Mouse (Mus musculus): ENCODE results near the gene Prss40.

GRCm38 (mm10) chr1:34513068-34513467 lies 47.7 kb downstream of the Prss40 start:
- TF ChIP-seq POLR2A (IDR thresholded peaks at IDR 0.05; ENCODE audit: control insufficient read depth, extremely low read depth, insufficient read depth, low read length, poor library complexity) (no peak), CTCF (IDR thresholded peaks at IDR 0.05; ENCODE audit: borderline replicate concordance, control insufficient read depth, extremely low read depth, insufficient read depth, low read length, poor library complexity) (no peak)
